Mouse (Mus musculus) frontal cortex, adult 2 months (tissue): ENCODE measurements around the gene Gpbar1. TPM values are rescaled to one million over a fixed set of nuclear protein-coding genes. Genes with fewer than 3 reads are reported as not detected.
"Not testable (repeated sequence)": the region's sequence is repeated elsewhere in the genome, so short reads cannot be mapped to it uniquely, and the experiment has no call there.

ENCODE experiments used
- DNase-seq, 2 experiments: peaks; one replicate each; pipeline ENCODE4 v3.0.0; 2022; ENCODE audit warnings: low spot score in 1 of 2; ENCODE audit errors: extremely low spot score in 1 of 2
- polyA plus RNA-seq: library from polyadenylated mRNA; depleted of rRNA; stranded (reverse); fragments of >200 nt; gene quantifications from 2 replicates; pipeline ENCODE4 v1.2.3, GENCODE M21; 2012; rRNA removed

Gene Gpbar1
- polyA plus RNA-seq, 1 experiment: 0.14 TPM

GRCm38 (mm10) chr1:74314796-74315195 lies 36.4 kb downstream of the Gpbar1 start:
- DNase-seq: no peak

GRCm38 (mm10) chr1:74316114-74316827 lies 37.9 kb downstream of the Gpbar1 start:
- DNase-seq: no peak

- DNase-seq: no peak
Measured at GRCm38 (mm10) chr1:74318711-74319110, 40.4 kb downstream of the Gpbar1 start.

- DNase-seq: no peak
Measured at GRCm38 (mm10) chr1:74321396-74321795, 43.0 kb downstream of the Gpbar1 start.

GRCm38 (mm10) chr1:74326916-74327315 lies 48.6 kb downstream of the Gpbar1 start:
- DNase-seq: not testable (repeated sequence)

Other genes with a start within 250 kb of the Gpbar1 start
- gene Tns1, start 154.1 kb upstream of the Gpbar1 start, polyA plus RNA-seq: 22.4 and 25.7 TPM in 2 replicates
- 0.08 TPM in 2 replicates for gene Rufy4, start 153.0 kb upstream of the Gpbar1 start, polyA plus RNA-seq
- gene Cxcr2, start 124.6 kb upstream of the Gpbar1 start, polyA plus RNA-seq: 0.04 and 0.19 TPM in 2 replicates
- not detected in 2 replicates for gene Cxcr1, start 83.9 kb upstream of the Gpbar1 start, polyA plus RNA-seq
- 213 and 235 TPM in 2 replicates for gene Arpc2, start 42.5 kb upstream of the Gpbar1 start, polyA plus RNA-seq
- gene Aamp, start 6.2 kb downstream of the Gpbar1 start, polyA plus RNA-seq: 182 and 184 TPM in 2 replicates
- gene Pnkd, start 6.4 kb downstream of the Gpbar1 start, polyA plus RNA-seq: 110 and 135 TPM in 2 replicates
- gene Tmbim1, start 27.1 kb downstream of the Gpbar1 start, polyA plus RNA-seq: 25.7 and 33.6 TPM in 2 replicates
- 5.3 and 6.0 TPM in 2 replicates for gene Catip, start 83.6 kb downstream of the Gpbar1 start, polyA plus RNA-seq
- 5.5 and 9.1 TPM in 2 replicates for gene Slc11a1, start 96.6 kb downstream of the Gpbar1 start, polyA plus RNA-seq
- gene Ctdsp1, start 113.0 kb downstream of the Gpbar1 start, polyA plus RNA-seq: 27.4 and 27.7 TPM in 2 replicates
- 0.42 and 0.82 TPM in 2 replicates for gene Vil1, start 130.8 kb downstream of the Gpbar1 start, polyA plus RNA-seq
- gene Cnot9, start 227.5 kb downstream of the Gpbar1 start, polyA plus RNA-seq: 26.3 and 26.8 TPM in 2 replicates